Mouse (Mus musculus): Measurements from ENCODE around the gene Rab25. TPM values are rescaled to one million over a fixed set of nuclear protein-coding genes. Genes with fewer than 3 reads are reported as not detected.

The Rab25 gene
- polyA plus RNA-seq, 1 experiment from 2014 or later = 2.1 TPM

GRCm38 (mm10) chr3:88500655-88501365 lies 47.3 kb downstream of the Rab25 start:
- 50% methylated on average over 4 of the region's 4 CpGs for WGBS
- Histone ChIP-seq H3K36me3 (no peaks in the 10 kb centered on the region), H3K4me1 (replicated peaks) (peaks cover 57% of the 10 kb centered on the region), H3K27ac (no peak overlapping the region), H3K9me3 (no peaks in the 10 kb centered on the region), H3K4me3 (no peak overlapping the region), H3K27me3 (ENCODE audit: insufficient read depth, poor library complexity, severe bottlenecking) (peaks cover 51% of the 10 kb centered on the region)
- no peak for DNase-seq (ENCODE audit: low spot score)

GRCm38 (mm10) chr3:88500087-88500486 lies 48.0 kb downstream of the Rab25 start:
- Histone ChIP-seq H3K4me1 (replicated peaks) (peaks cover 58% of the 10 kb centered on the region), H3K36me3 (no peaks in the 10 kb centered on the region), H3K27me3 (ENCODE audit: insufficient read depth, poor library complexity, severe bottlenecking) (peaks cover 54% of the 10 kb centered on the region), H3K4me3 (no peak overlapping the region), H3K27ac (no peak overlapping the region), H3K9me3 (no peaks in the 10 kb centered on the region)
- no peak for DNase-seq (ENCODE audit: low spot score)
- 80% methylated on average over 7 of the region's 7 CpGs for WGBS

GRCm38 (mm10) chr3:88499580-88499979 lies 48.5 kb downstream of the Rab25 start:
- no peak overlapping the region for H3K4me3 ChIP-seq
- H3K27me3 ChIP-seq (ENCODE audit: insufficient read depth, poor library complexity, severe bottlenecking) = peaks cover 55% of the 10 kb centered on the region
- no peak overlapping the region for H3K27ac ChIP-seq
- 66% methylated on average over 4 of the region's 4 CpGs for WGBS
- no peaks in the 10 kb centered on the region for H3K36me3 ChIP-seq
- no peak for DNase-seq (ENCODE audit: low spot score)
- H3K9me3 ChIP-seq = no peaks in the 10 kb centered on the region
- peaks cover 58% of the 10 kb centered on the region for H3K4me1 ChIP-seq (replicated peaks)

GRCm38 (mm10) chr3:88495741-88496415 lies 52.2 kb downstream of the Rab25 start:
- Histone ChIP-seq H3K36me3 (no peaks in the 10 kb centered on the region), H3K27ac (no peak overlapping the region; the same call in 1 of the 2 replicates), H3K9me3 (no peaks in the 10 kb centered on the region), H3K4me1 (replicated peaks) (peaks cover 47% of the 10 kb centered on the region), H3K27me3 (ENCODE audit: insufficient read depth, poor library complexity, severe bottlenecking) (peaks cover 29% of the 10 kb centered on the region), H3K4me3 (no peak overlapping the region)
- 89% methylated on average over 10 of the region's 10 CpGs for WGBS
- DNase-seq (ENCODE audit: low spot score) = no peak

GRCm38 (mm10) chr3:88494836-88495628 lies 53.1 kb downstream of the Rab25 start:
- no peak for DNase-seq (ENCODE audit: low spot score)
- Histone ChIP-seq H3K9me3 (no peaks in the 10 kb centered on the region), H3K36me3 (no peaks in the 10 kb centered on the region), H3K4me1 (replicated peaks) (peaks cover 40% of the 10 kb centered on the region), H3K27ac (peak overlapping the region; percentile 19), H3K27me3 (ENCODE audit: insufficient read depth, poor library complexity, severe bottlenecking) (peaks cover 31% of the 10 kb centered on the region), H3K4me3 (no peak overlapping the region)
- 79% methylated on average over 9 of the region's 9 CpGs for WGBS

GRCm38 (mm10) chr3:88493706-88494582 lies 54.2 kb downstream of the Rab25 start:
- H3K4me1 ChIP-seq (replicated peaks) = peaks cover 39% of the 10 kb centered on the region
- H3K27me3 ChIP-seq (ENCODE audit: insufficient read depth, poor library complexity, severe bottlenecking) = peaks cover 38% of the 10 kb centered on the region
- no peak for DNase-seq (ENCODE audit: low spot score)
- peak overlapping the region; percentile 91; the same call in 1 of the 2 replicates for H3K27ac ChIP-seq
- no peaks in the 10 kb centered on the region for H3K36me3 ChIP-seq
- peak overlapping the region; percentile 58; the same call in 1 of the 2 replicates for H3K4me3 ChIP-seq
- no peaks in the 10 kb centered on the region for H3K9me3 ChIP-seq
- 79% methylated on average over 11 of the region's 11 CpGs for WGBS

MicroRNA genes within 50 kb of the gene (microRNA counts, 519-probe panel; counts per million panel counts)
- 1,255 counts per million, percentile 77 among the panel's probes with 10 or more counts for microRNA mmu-miR-1905

Other genes with a start within 250 kb of the Rab25 start
- gene Glmp, start 223.3 kb downstream of the Rab25 start, polyA plus RNA-seq (2016; fragmentation: Nextera tagmentation; extraction: Ambion mirVana) = 150 and 157 TPM in 2 replicates
- gene Tmem79, start 212.2 kb downstream of the Rab25 start, polyA plus RNA-seq (2016; fragmentation: Nextera tagmentation; extraction: Ambion mirVana) = 1.5 and 2.7 TPM in 2 replicates
- gene Smg5, start 212.0 kb downstream of the Rab25 start, polyA plus RNA-seq (2016; fragmentation: Nextera tagmentation; extraction: Ambion mirVana) = 84.1 and 87.8 TPM in 2 replicates
- gene Paqr6, start 183.7 kb downstream of the Rab25 start, polyA plus RNA-seq (2016; fragmentation: Nextera tagmentation; extraction: Ambion mirVana) = 0.86 and 1.4 TPM in 2 replicates
- 0.12 TPM in 1 of 2 replicates, not detected in the other for gene Bglap3, start 175.6 kb downstream of the Rab25 start, polyA plus RNA-seq (2016; fragmentation: Nextera tagmentation; extraction: Ambion mirVana)
- gene Bglap2, start 169.6 kb downstream of the Rab25 start, polyA plus RNA-seq (2016; fragmentation: Nextera tagmentation; extraction: Ambion mirVana) = not detected in 2 replicates
- not detected in 2 replicates for gene Bglap, start 163.8 kb downstream of the Rab25 start, polyA plus RNA-seq (2016; fragmentation: Nextera tagmentation; extraction: Ambion mirVana)
- 157 and 167 TPM in 2 replicates for gene Pmf1, start 138.0 kb downstream of the Rab25 start, polyA plus RNA-seq (2016; fragmentation: Nextera tagmentation; extraction: Ambion mirVana)
- gene Slc25a44, start 123.2 kb downstream of the Rab25 start, polyA plus RNA-seq (2016; fragmentation: Nextera tagmentation; extraction: Ambion mirVana) = 19.2 and 20.3 TPM in 2 replicates
- 3.8 and 8.6 TPM in 2 replicates for gene Sema4a, start 87.1 kb downstream of the Rab25 start, polyA plus RNA-seq (2016; fragmentation: Nextera tagmentation; extraction: Ambion mirVana)
- 13.4 and 24.0 TPM in 2 replicates for gene Lmna, start 38.3 kb downstream of the Rab25 start, polyA plus RNA-seq (2016; fragmentation: Nextera tagmentation; extraction: Ambion mirVana)
- 30.7 and 31.0 TPM in 2 replicates for gene Mex3a, start 15.9 kb downstream of the Rab25 start, polyA plus RNA-seq (2016; fragmentation: Nextera tagmentation; extraction: Ambion mirVana)
- gene Lamtor2, start 4.8 kb upstream of the Rab25 start, polyA plus RNA-seq (2016; fragmentation: Nextera tagmentation; extraction: Ambion mirVana) = 173 and 180 TPM in 2 replicates
- 69.0 and 72.5 TPM in 2 replicates for gene Ubqln4, start 5.5 kb upstream of the Rab25 start, polyA plus RNA-seq (2016; fragmentation: Nextera tagmentation; extraction: Ambion mirVana)
- gene Ssr2, start 27.6 kb upstream of the Rab25 start, polyA plus RNA-seq (2016; fragmentation: Nextera tagmentation; extraction: Ambion mirVana) = 207 and 220 TPM in 2 replicates
- gene Arhgef2, start 57.7 kb upstream of the Rab25 start, polyA plus RNA-seq (2016; fragmentation: Nextera tagmentation; extraction: Ambion mirVana) = 111 and 123 TPM in 2 replicates
- not detected in 2 replicates for gene Rxfp4, start 104.8 kb upstream of the Rab25 start, polyA plus RNA-seq (2016; fragmentation: Nextera tagmentation; extraction: Ambion mirVana)
- gene Khdc4, start 137.5 kb upstream of the Rab25 start, polyA plus RNA-seq (2016; fragmentation: Nextera tagmentation; extraction: Ambion mirVana) = 99.6 and 102 TPM in 2 replicates
- gene Rit1, start 168.5 kb upstream of the Rab25 start, polyA plus RNA-seq (2016; fragmentation: Nextera tagmentation; extraction: Ambion mirVana) = 35.7 and 48.5 TPM in 2 replicates
- 112 and 147 TPM in 2 replicates for gene Syt11, start 226.9 kb upstream of the Rab25 start, polyA plus RNA-seq (2016; fragmentation: Nextera tagmentation; extraction: Ambion mirVana)

All from hindbrain, embryonic 10.5 days (tissue).